Mouse (Mus musculus) myocyte (in vitro differentiated cells): ENCODE data around the gene Ankdd1a.

Experiments used
- CEBPB ChIP-seq: IDR thresholded peaks from 2 replicates; pipeline ENCODE4 v1.6.1; 2011; ENCODE audit warnings: mild to moderate bottlenecking, moderate library complexity; ENCODE audit not compliant: poor library complexity, insufficient read depth, severe bottlenecking
- E2F4 ChIP-seq: IDR thresholded peaks from one replicate; pipeline ENCODE4 v1.6.1; 2011; ENCODE audit warnings: mild to moderate bottlenecking, control low read depth, moderate library complexity; ENCODE audit not compliant: insufficient read depth
- MAX ChIP-seq: IDR thresholded peaks from one replicate; pipeline ENCODE4 v1.6.1; 2011; ENCODE audit warnings: low read depth, mild to moderate bottlenecking, control low read depth
- MYOD1 ChIP-seq, 3 experiments: IDR thresholded peaks; one replicate each; pipeline ENCODE4 v1.6.1; 2011; ENCODE audit warnings: control low read depth in 2 of 3, low read depth in 2 of 3, mild to moderate bottlenecking in 2 of 3, moderate library complexity in 1 of 3; ENCODE audit not compliant: insufficient read length in 2 of 3, control insufficient read depth in 1 of 3
- POLR2A ChIP-seq: IDR thresholded peaks from one replicate; pipeline ENCODE4 v1.6.1; 2011; ENCODE audit warnings: low read depth, mild to moderate bottlenecking, control low read depth, moderate library complexity; ENCODE audit not compliant: insufficient read length
- POLR2AphosphoS2 ChIP-seq: IDR thresholded peaks from one replicate; pipeline ENCODE4 v1.6.1; 2011; ENCODE audit warnings: low read depth, control low read depth; ENCODE audit not compliant: insufficient read length
- SRF ChIP-seq: IDR thresholded peaks from one replicate; pipeline ENCODE4 v1.6.1; 2011; ENCODE audit warnings: low read depth; ENCODE audit not compliant: control insufficient read depth, insufficient read length
- TCF12 ChIP-seq: IDR thresholded peaks from one replicate; pipeline ENCODE4 v1.6.1; 2011; ENCODE audit warnings: mild to moderate bottlenecking, control low read depth; ENCODE audit not compliant: poor library complexity, insufficient read depth, severe bottlenecking
- TCF3 ChIP-seq: IDR thresholded peaks from one replicate; pipeline ENCODE4 v1.6.1; 2011; ENCODE audit warnings: low read depth, control low read depth; ENCODE audit not compliant: insufficient read length
- USF1 ChIP-seq: IDR thresholded peaks from one replicate; pipeline ENCODE4 v1.6.1; 2011; ENCODE audit warnings: low read depth, mild to moderate bottlenecking, control low read depth, moderate library complexity

- TF ChIP-seq POLR2A (no peak), POLR2AphosphoS2 (no peak), MAX (no peak), TCF3 (no peak), USF1 (no peak), TCF12 (no peak), CEBPB (no peak), MYOD1 (IDR thresholded peaks at IDR 0.05; ENCODE audit: control insufficient read depth in 1 of 3, insufficient read length in 2 of 3, low read depth in 2 of 3) (no peak), E2F4 (no peak), SRF (no peak)
Measured at GRCm38 (mm10) chr9:65502146-65502545, 17.8 kb downstream of the Ankdd1a start.
